Mouse (Mus musculus) heart, embryonic 11.5 days (tissue): Measurements from ENCODE around the gene Tut4. TPM values are rescaled to one million over a fixed set of nuclear protein-coding genes. Genes with fewer than 3 reads are reported as not detected.

Source experiments
- ATAC-seq: fragments of 200-750 bp; cut with Nextera tagmentation; replicated peaks from 2 replicates; pipeline ENCODE4 v1.8.0; 2017; ENCODE audit warnings: moderate library complexity; ENCODE audit not compliant: insufficient number of reproducible peaks, low FRiP score, low TSS enrichment
- H3K27ac ChIP-seq: fragments of 300-500 bp; sonication (generic); 2 replicates; pipeline ENCODE4 v1.5.1; 2014; ENCODE audit warnings: mild to moderate bottlenecking, low read depth, low read length
- H3K27me3 ChIP-seq: fragments of 300-500 bp; sonication (generic); 2 replicates; pipeline ENCODE4 v1.6.1; 2014; ENCODE audit warnings: mild to moderate bottlenecking, low read length, mixed read lengths; ENCODE audit not compliant: control insufficient read depth, insufficient read depth
- H3K36me3 ChIP-seq: fragments of 300-500 bp; sonication (generic); 2 replicates; pipeline ENCODE4 v1.6.1; 2014; ENCODE audit warnings: mild to moderate bottlenecking, low read length, moderate library complexity, mixed read lengths; ENCODE audit not compliant: control insufficient read depth, insufficient read depth
- H3K4me1 ChIP-seq: fragments of 300-500 bp; sonication (generic); 2 replicates; pipeline ENCODE4 v1.6.1; 2014; ENCODE audit warnings: low read length; ENCODE audit not compliant: control insufficient read depth, insufficient read depth
- H3K4me2 ChIP-seq: fragments of 300-500 bp; sonication (generic); 2 replicates; pipeline ENCODE4 v1.6.1; 2014; ENCODE audit warnings: mild to moderate bottlenecking, moderate library complexity
- H3K4me3 ChIP-seq: fragments of 300-500 bp; sonication (generic); 2 replicates; pipeline ENCODE4 v1.5.1; 2014; ENCODE audit warnings: low read depth, low read length
- H3K9ac ChIP-seq: fragments of 300-500 bp; sonication (generic); 2 replicates; pipeline ENCODE4 v1.6.1; 2014; ENCODE audit warnings: mild to moderate bottlenecking, low read depth, low read length, moderate library complexity
- H3K9me3 ChIP-seq: fragments of 300-500 bp; sonication (generic); replicated peaks from 2 replicates; pipeline ENCODE4 v1.6.1; 2016; ENCODE audit warnings: low read length; ENCODE audit not compliant: control insufficient read depth
- WGBS: fragments of 180-500 bp; shearing (Covaris S2); extraction: QIAGEN DNeasy Blood & Tissue Kit; methylation state at CpG from one replicate; pipeline ENCODE4 v1.1.7; 2014; ENCODE audit not compliant: insufficient replicate concordance; 5-methylcytosine and 5-hydroxymethylcytosine counted together
- polyA plus RNA-seq: library from polyadenylated mRNA; unstranded; fragments of >200 nt; fragmentation: Nextera tagmentation; extraction: Ambion mirVana; gene quantifications from 2 replicates; pipeline ENCODE4 v1.2.1, GENCODE M21; 2014

Tut4 gene
- polyA plus RNA-seq, 1 experiment from 2014 or later = 56.1 TPM

GRCm38 (mm10) chr4:108434781-108435180, 24.4 kb upstream of the Tut4 start:
- Histone ChIP-seq H3K36me3 (no peaks in the 10 kb centered on the region), H3K4me2 (no peak overlapping the region), H3K9me3 (no peaks in the 10 kb centered on the region), H3K27me3 (no peaks in the 10 kb centered on the region), H3K9ac (no peak overlapping the region), H3K4me1 (peaks cover 24% of the 10 kb centered on the region), H3K27ac (no peak overlapping the region), H3K4me3 (no peak overlapping the region)
- no peak for ATAC-seq
- WGBS = 86% methylated on average over 3 of the region's 3 CpGs

- no peaks in the 10 kb centered on the region for H3K27me3 ChIP-seq
- H3K4me2 ChIP-seq = no peak overlapping the region
- WGBS = 60% methylated on average over 3 of the region's 3 CpGs
- no peaks in the 10 kb centered on the region for H3K36me3 ChIP-seq
- no peaks in the 10 kb centered on the region for H3K9me3 ChIP-seq
- H3K9ac ChIP-seq = no peak overlapping the region
- no peak overlapping the region for H3K27ac ChIP-seq
- H3K4me3 ChIP-seq = no peak overlapping the region
- H3K4me1 ChIP-seq = peaks cover 24% of the 10 kb centered on the region
- ATAC-seq = no peak
These were observed 23.6 kb upstream of the Tut4 start for GRCm38 (mm10) chr4:108435646-108436045.

GRCm38 (mm10) chr4:108436225-108436624, 23.0 kb upstream of the Tut4 start:
- ATAC-seq = no peak
- Histone ChIP-seq H3K27ac (no peak overlapping the region), H3K9ac (no peak overlapping the region), H3K4me3 (no peak overlapping the region), H3K27me3 (no peaks in the 10 kb centered on the region), H3K36me3 (no peaks in the 10 kb centered on the region), H3K9me3 (no peaks in the 10 kb centered on the region), H3K4me1 (peaks cover 19% of the 10 kb centered on the region), H3K4me2 (no peak overlapping the region)
- WGBS = 86% methylated on average over 1 of the region's 1 CpGs

GRCm38 (mm10) chr4:108438082-108438840, 21.0 kb upstream of the Tut4 start:
- 45% methylated on average over 6 of the region's 6 CpGs for WGBS
- Histone ChIP-seq H3K4me3 (no peak overlapping the region), H3K4me1 (peaks cover 16% of the 10 kb centered on the region), H3K27ac (no peak overlapping the region), H3K27me3 (no peaks in the 10 kb centered on the region), H3K9ac (no peak overlapping the region), H3K4me2 (peak overlapping the region; percentile 17; the same call in 1 of the 2 replicates), H3K9me3 (no peaks in the 10 kb centered on the region), H3K36me3 (no peaks in the 10 kb centered on the region)
- ATAC-seq = no peak

- H3K4me2 ChIP-seq = no peak overlapping the region
- no peaks in the 10 kb centered on the region for H3K27me3 ChIP-seq
- H3K4me1 ChIP-seq = no peaks in the 10 kb centered on the region
- no peaks in the 10 kb centered on the region for H3K36me3 ChIP-seq
- no peaks in the 10 kb centered on the region for H3K9me3 ChIP-seq
- 27% methylated on average over 7 of the region's 7 CpGs for WGBS
- no peak overlapping the region for H3K27ac ChIP-seq
- no peak for ATAC-seq
- no peak overlapping the region for H3K4me3 ChIP-seq
- no peak overlapping the region for H3K9ac ChIP-seq
These were observed 11.1 kb upstream of the Tut4 start for GRCm38 (mm10) chr4:108448091-108448490.

- Histone ChIP-seq H3K4me2 (no peak overlapping the region), H3K27me3 (no peaks in the 10 kb centered on the region), H3K4me1 (peaks cover 4% of the 10 kb centered on the region; the same call in 1 of the 2 replicates), H3K4me3 (no peak overlapping the region), H3K36me3 (no peaks in the 10 kb centered on the region), H3K9ac (no peak overlapping the region), H3K27ac (no peak overlapping the region), H3K9me3 (no peaks in the 10 kb centered on the region)
- 74% methylated on average over 2 of the region's 2 CpGs for WGBS
- ATAC-seq = no peak
These were observed 3.2 kb upstream of the Tut4 start for GRCm38 (mm10) chr4:108456028-108456427.

GRCm38 (mm10) chr4:108458201-108458741, 955 bp upstream of the Tut4 start:
- 27% methylated on average over 5 of the region's 5 CpGs for WGBS
- Histone ChIP-seq H3K4me3 (no peak overlapping the region; the same call in 1 of the 2 replicates), H3K4me1 (peaks cover 4% of the 10 kb centered on the region; the same call in 1 of the 2 replicates), H3K36me3 (no peaks in the 10 kb centered on the region), H3K27me3 (no peaks in the 10 kb centered on the region), H3K9ac (peak overlapping the region; percentile 97), H3K27ac (peak overlapping the region; percentile 98), H3K9me3 (no peaks in the 10 kb centered on the region), H3K4me2 (peak overlapping the region; percentile 90)
- no peak for ATAC-seq

- 0% methylated on average over 52 of the region's 59 CpGs for WGBS
- H3K4me2 ChIP-seq = peak overlapping the region; percentile 90
- peaks cover 4% of the 10 kb centered on the region; the same call in 1 of the 2 replicates for H3K4me1 ChIP-seq
- H3K36me3 ChIP-seq = no peaks in the 10 kb centered on the region
- H3K4me3 ChIP-seq = peak overlapping the region; percentile 99
- peak; percentile 53 for ATAC-seq
- no peaks in the 10 kb centered on the region for H3K27me3 ChIP-seq
- peak overlapping the region; percentile 97 for H3K9ac ChIP-seq
- peak overlapping the region; percentile 98 for H3K27ac ChIP-seq
- no peaks in the 10 kb centered on the region for H3K9me3 ChIP-seq
These were observed 1.1 kb downstream of the Tut4 start for GRCm38 (mm10) chr4:108460156-108460923.
